Mouse (Mus musculus) midbrain, embryonic 12.5 days (tissue): ENCODE measurements at regions not wholly inside any gene's neighbourhood (a gene's known extent, or its start where the extent isn't known, plus 50 kb on each side); places are given as distances from the start of the nearest gene placed in this dataset.

Source experiments
- ATAC-seq: fragments of 200-750 bp; cut with Nextera tagmentation; 2 replicates; pipeline ENCODE4 v1.8.0; 2017; ENCODE audit warnings: low read depth, moderate TSS enrichment, moderate library complexity; ENCODE audit not compliant: low FRiP score
- H3K27ac ChIP-seq: fragments of 300-500 bp; sonication (generic); replicated peaks from 2 replicates; pipeline ENCODE4 v1.5.1; 2016; ENCODE audit warnings: mild to moderate bottlenecking
- H3K27me3 ChIP-seq: fragments of 300-500 bp; sonication (generic); 2 replicates; pipeline ENCODE4 v1.6.1; 2016; ENCODE audit warnings: mild to moderate bottlenecking
- H3K36me3 ChIP-seq: fragments of 300-500 bp; sonication (generic); 2 replicates; pipeline ENCODE4 v1.6.1; 2016
- H3K4me1 ChIP-seq: fragments of 300-500 bp; sonication (generic); 2 replicates; pipeline ENCODE4 v1.6.1; 2016
- H3K4me2 ChIP-seq: fragments of 300-500 bp; sonication (generic); replicated peaks from 2 replicates; pipeline ENCODE4 v1.6.1; 2016; ENCODE audit warnings: mild to moderate bottlenecking, moderate library complexity
- H3K4me3 ChIP-seq: fragments of 300-500 bp; sonication (generic); 2 replicates; pipeline ENCODE4 v1.5.1; 2016; ENCODE audit warnings: mild to moderate bottlenecking
- H3K9ac ChIP-seq: fragments of 300-500 bp; sonication (generic); replicated peaks from 2 replicates; pipeline ENCODE4 v1.6.1; 2016; ENCODE audit warnings: mild to moderate bottlenecking, moderate library complexity
- H3K9me3 ChIP-seq: fragments of 300-500 bp; sonication (generic); 2 replicates; pipeline ENCODE4 v1.6.1; 2016; ENCODE audit warnings: mild to moderate bottlenecking
- WGBS: fragments of 180-500 bp; shearing (Covaris S2); methylation state at CpG from one replicate; pipeline ENCODE4 v1.1.7; 2016; 5-methylcytosine and 5-hydroxymethylcytosine counted together

- Histone ChIP-seq H3K9me3 (no peaks in the 10 kb centered on the region), H3K4me1 (peaks cover 12% of the 10 kb centered on the region; the same call in 1 of the 2 replicates), H3K27ac (no peak overlapping the region), H3K9ac (no peak overlapping the region), H3K4me2 (no peak overlapping the region), H3K27me3 (peaks cover 63% of the 10 kb centered on the region), H3K4me3 (no peak overlapping the region), H3K36me3 (no peaks in the 10 kb centered on the region)
- ATAC-seq = peak; percentile 54; the same call in 1 of the 2 replicates
- WGBS = 17% methylated on average over 10 of the region's 10 CpGs
Observed at GRCm38 (mm10) chr10:9157299-9158215, 271.7 kb upstream of the Sash1 start.

- H3K4me3 ChIP-seq = no peak overlapping the region
- H3K4me1 ChIP-seq = no peaks in the 10 kb centered on the region
- H3K4me2 ChIP-seq = no peak overlapping the region
- H3K9me3 ChIP-seq = no peaks in the 10 kb centered on the region
- no peak for ATAC-seq
- no peak overlapping the region for H3K27ac ChIP-seq
- WGBS = 83% methylated on average over 2 of the region's 2 CpGs
- H3K9ac ChIP-seq = no peak overlapping the region
- no peaks in the 10 kb centered on the region for H3K27me3 ChIP-seq
- H3K36me3 ChIP-seq = no peaks in the 10 kb centered on the region
Observed at GRCm38 (mm10) chr10:9136099-9136498, 250.2 kb upstream of the Sash1 start.

- Histone ChIP-seq H3K9me3 (no peaks in the 10 kb centered on the region), H3K4me2 (no peak overlapping the region), H3K27ac (no peak overlapping the region), H3K9ac (no peak overlapping the region), H3K4me3 (no peak overlapping the region), H3K4me1 (no peaks in the 10 kb centered on the region), H3K36me3 (no peaks in the 10 kb centered on the region), H3K27me3 (no peaks in the 10 kb centered on the region)
- no peak for ATAC-seq
- 71% methylated on average over 9 of the region's 9 CpGs for WGBS
Observed at GRCm38 (mm10) chr10:9134293-9135021, 248.6 kb upstream of the Sash1 start.

GRCm38 (mm10) chr10:9130061-9130460, 244.2 kb upstream of the Sash1 start:
- 89% methylated on average over 2 of the region's 2 CpGs for WGBS
- ATAC-seq = no peak
- no peak overlapping the region for H3K27ac ChIP-seq
- no peak overlapping the region for H3K9ac ChIP-seq
- H3K36me3 ChIP-seq = no peaks in the 10 kb centered on the region
- H3K9me3 ChIP-seq = no peaks in the 10 kb centered on the region
- no peaks in the 10 kb centered on the region for H3K4me1 ChIP-seq
- no peak overlapping the region for H3K4me2 ChIP-seq
- no peaks in the 10 kb centered on the region for H3K27me3 ChIP-seq
- no peak overlapping the region for H3K4me3 ChIP-seq

GRCm38 (mm10) chr10:9119249-9119648, 233.4 kb upstream of the Sash1 start:
- no peak for ATAC-seq
- Histone ChIP-seq H3K4me1 (peaks cover 22% of the 10 kb centered on the region), H3K27ac (0 out of 2 replicates have a peak overlapping the region, but pooled peaks have one; percentile 20), H3K9ac (no peak overlapping the region), H3K4me3 (no peak overlapping the region), H3K27me3 (no peaks in the 10 kb centered on the region), H3K36me3 (no peaks in the 10 kb centered on the region), H3K4me2 (no peak overlapping the region), H3K9me3 (no peaks in the 10 kb centered on the region)
- WGBS = 2% methylated on average over 4 of the region's 4 CpGs

- Histone ChIP-seq H3K9me3 (no peaks in the 10 kb centered on the region), H3K4me2 (peak overlapping the region; percentile 54), H3K36me3 (no peaks in the 10 kb centered on the region), H3K27me3 (no peaks in the 10 kb centered on the region), H3K4me1 (peaks cover 22% of the 10 kb centered on the region), H3K9ac (peak overlapping the region; percentile 34), H3K4me3 (peak overlapping the region; percentile 38), H3K27ac (peak overlapping the region; percentile 72)
- 3% methylated on average over 14 of the region's 14 CpGs for WGBS
- peak; percentile 91 for ATAC-seq
Observed at GRCm38 (mm10) chr10:9117648-9118551, 232.0 kb upstream of the Sash1 start.

GRCm38 (mm10) chr10:9117134-9117533, 231.3 kb upstream of the Sash1 start:
- peaks cover 22% of the 10 kb centered on the region for H3K4me1 ChIP-seq
- no peak for ATAC-seq
- WGBS = 68% methylated on average over 7 of the region's 7 CpGs
- no peaks in the 10 kb centered on the region for H3K36me3 ChIP-seq
- H3K27ac ChIP-seq = peak overlapping the region; percentile 72
- peak overlapping the region; percentile 25 for H3K9ac ChIP-seq
- peak overlapping the region; percentile 54 for H3K4me2 ChIP-seq
- no peaks in the 10 kb centered on the region for H3K27me3 ChIP-seq
- no peaks in the 10 kb centered on the region for H3K9me3 ChIP-seq
- peak overlapping the region; percentile 38 for H3K4me3 ChIP-seq

- Histone ChIP-seq H3K36me3 (no peaks in the 10 kb centered on the region), H3K27ac (no peak overlapping the region), H3K4me1 (peaks cover 15% of the 10 kb centered on the region), H3K4me3 (no peak overlapping the region), H3K4me2 (no peak overlapping the region), H3K9ac (no peak overlapping the region), H3K27me3 (no peaks in the 10 kb centered on the region), H3K9me3 (no peaks in the 10 kb centered on the region)
- no peak for ATAC-seq
- WGBS = 81% methylated on average over 5 of the region's 5 CpGs
Observed at GRCm38 (mm10) chr10:9113706-9114105, 227.8 kb upstream of the Sash1 start.

- no peak overlapping the region for H3K4me2 ChIP-seq
- 90% methylated on average over 3 of the region's 3 CpGs for WGBS
- H3K36me3 ChIP-seq = no peaks in the 10 kb centered on the region
- no peaks in the 10 kb centered on the region for H3K4me1 ChIP-seq
- no peaks in the 10 kb centered on the region for H3K27me3 ChIP-seq
- H3K9ac ChIP-seq = no peak overlapping the region
- H3K27ac ChIP-seq = no peak overlapping the region
- H3K9me3 ChIP-seq = no peaks in the 10 kb centered on the region
- ATAC-seq = no peak
- no peak overlapping the region for H3K4me3 ChIP-seq
Observed at GRCm38 (mm10) chr10:9111051-9111450, 225.2 kb upstream of the Sash1 start.

GRCm38 (mm10) chr10:9096207-9096606, 210.3 kb upstream of the Sash1 start:
- no peaks in the 10 kb centered on the region for H3K27me3 ChIP-seq
- WGBS = 87% methylated on average over 2 of the region's 2 CpGs
- ATAC-seq = no peak

GRCm38 (mm10) chr10:9095163-9095562, 209.3 kb upstream of the Sash1 start:
- no peaks in the 10 kb centered on the region for H3K9me3 ChIP-seq
- H3K36me3 ChIP-seq = no peaks in the 10 kb centered on the region
- no peak overlapping the region for H3K27ac ChIP-seq
- no peak overlapping the region for H3K4me3 ChIP-seq
- no peaks in the 10 kb centered on the region for H3K4me1 ChIP-seq
- H3K4me2 ChIP-seq = no peak overlapping the region
- no peak for ATAC-seq
- no peak overlapping the region for H3K9ac ChIP-seq
- WGBS = 78% methylated on average over 6 of the region's 6 CpGs
- H3K27me3 ChIP-seq = no peaks in the 10 kb centered on the region

More at GRCm38 (mm10) chr10:9096207-9096606, 210.3 kb upstream of the Sash1 start:
- H3K4me2 ChIP-seq = no peak overlapping the region
- H3K27ac ChIP-seq = no peak overlapping the region
- H3K9ac ChIP-seq = no peak overlapping the region
- no peaks in the 10 kb centered on the region for H3K36me3 ChIP-seq
- H3K4me3 ChIP-seq = no peak overlapping the region
- no peaks in the 10 kb centered on the region for H3K9me3 ChIP-seq
- no peaks in the 10 kb centered on the region for H3K4me1 ChIP-seq
